Mouse (Mus musculus): Measurements from ENCODE around the gene Fgfr2.

The Fgfr2 gene

DNA sequence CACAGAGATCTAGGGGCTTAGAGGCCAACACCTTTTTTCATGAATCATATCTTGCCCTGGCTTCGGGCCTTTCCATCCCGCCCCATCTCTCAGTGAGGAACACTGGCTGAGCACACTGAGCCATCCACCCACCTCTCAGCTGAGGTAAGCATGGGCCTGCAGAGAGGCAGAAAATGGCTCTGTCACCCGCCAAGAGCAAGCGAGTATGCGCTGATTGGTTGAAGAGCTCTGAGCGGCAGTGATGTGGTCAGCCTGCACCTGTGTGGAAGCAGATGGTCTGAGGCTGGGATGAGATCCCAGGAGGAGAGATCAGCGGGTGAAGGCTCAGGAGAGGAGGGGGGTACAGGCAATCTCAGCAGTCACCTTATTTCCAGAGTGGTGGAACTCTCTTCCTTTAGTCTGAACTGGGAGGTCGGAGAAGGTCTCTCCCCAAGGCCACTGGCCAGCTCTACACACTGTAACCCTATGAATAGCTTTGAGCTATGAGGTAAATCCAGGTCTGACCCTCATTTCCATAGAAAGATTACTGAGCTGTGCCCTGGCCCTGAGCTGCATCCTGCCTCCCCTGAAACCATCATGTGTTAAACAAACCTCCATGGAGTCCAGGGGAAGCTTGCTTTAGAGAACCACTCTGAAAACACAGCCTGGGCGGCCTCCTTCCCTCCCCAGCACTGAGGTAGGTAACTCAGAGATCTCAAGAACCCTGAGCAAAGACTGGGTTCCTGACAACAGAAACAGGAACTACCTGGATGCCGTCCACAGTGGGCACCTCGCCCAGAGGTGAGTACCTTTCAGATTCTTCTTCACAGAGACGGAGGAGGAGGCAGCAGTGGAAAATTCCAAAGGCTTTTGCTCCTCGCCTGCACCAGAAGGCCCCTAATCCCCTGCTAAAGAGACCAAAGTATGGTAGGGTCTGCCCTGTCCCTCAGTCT lies 316.0 kb downstream of the Fgfr2 start:
- no peak for DNase-seq (ENCODE audit: low read depth in 2 of 2, low spot score in 2 of 2)

DNA sequence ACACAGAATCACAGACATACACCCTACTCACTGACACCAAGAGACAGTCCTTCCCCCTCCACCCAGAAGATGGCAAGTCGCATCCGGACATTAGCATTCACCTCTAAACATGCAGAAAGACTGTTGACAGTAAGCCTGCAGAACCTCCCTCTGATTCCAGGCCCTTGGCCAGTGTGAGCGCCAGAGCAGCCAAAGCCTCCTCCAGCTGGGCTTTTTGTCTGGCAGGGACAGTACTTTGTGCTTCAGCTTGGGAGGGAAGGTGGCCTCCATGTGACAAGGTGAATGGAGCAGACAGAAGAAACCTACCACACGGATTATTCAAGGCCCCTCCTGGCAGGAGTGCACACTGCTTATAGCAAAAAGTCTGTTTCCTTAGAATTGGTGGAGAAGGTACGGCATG lies 316.9 kb downstream of the Fgfr2 start:
- no peak for DNase-seq (ENCODE audit: low read depth in 2 of 2, low spot score in 2 of 2)

DNA sequence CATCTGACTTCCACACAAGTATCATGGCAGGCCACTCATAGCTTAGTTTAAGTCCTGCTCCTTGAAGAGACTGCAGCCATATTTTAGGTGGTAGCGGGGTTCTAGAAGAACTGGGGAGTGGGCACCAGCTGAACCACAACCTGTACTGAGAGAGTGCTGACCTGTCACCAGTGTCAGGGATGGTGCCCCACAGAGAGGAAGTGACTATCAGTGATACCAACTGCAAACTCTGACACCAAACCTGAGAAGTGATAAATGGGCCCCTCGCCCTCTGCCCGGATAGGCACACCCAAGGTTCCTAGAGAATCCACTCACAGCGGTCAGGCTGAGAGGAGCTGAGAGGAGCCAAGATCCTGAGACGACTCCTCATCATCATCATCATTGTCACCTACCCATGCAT lies 318.2 kb downstream of the Fgfr2 start:
- no peak for DNase-seq (ENCODE audit: low read depth in 2 of 2, low spot score in 2 of 2)

DNA sequence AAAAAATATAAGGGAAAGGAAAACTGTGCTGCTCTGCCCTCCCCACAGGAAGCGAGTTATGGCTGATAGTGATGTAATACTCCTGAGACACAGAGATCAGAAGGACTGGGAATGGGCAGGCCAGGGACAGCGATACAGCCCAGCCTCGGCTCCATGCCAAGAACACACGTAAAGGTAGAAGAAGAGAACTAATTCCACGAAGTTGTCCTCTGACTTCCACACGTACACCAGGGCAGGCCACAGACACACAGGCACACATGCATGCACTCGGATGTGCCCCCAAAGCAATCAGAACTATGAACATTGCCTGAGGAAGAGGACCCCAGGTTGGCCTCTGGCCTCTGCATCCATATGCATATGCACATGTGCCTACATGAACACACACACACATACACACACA lies 318.7 kb downstream of the Fgfr2 start:
- no peak for DNase-seq (ENCODE audit: low read depth in 2 of 2, low spot score in 2 of 2)

DNA sequence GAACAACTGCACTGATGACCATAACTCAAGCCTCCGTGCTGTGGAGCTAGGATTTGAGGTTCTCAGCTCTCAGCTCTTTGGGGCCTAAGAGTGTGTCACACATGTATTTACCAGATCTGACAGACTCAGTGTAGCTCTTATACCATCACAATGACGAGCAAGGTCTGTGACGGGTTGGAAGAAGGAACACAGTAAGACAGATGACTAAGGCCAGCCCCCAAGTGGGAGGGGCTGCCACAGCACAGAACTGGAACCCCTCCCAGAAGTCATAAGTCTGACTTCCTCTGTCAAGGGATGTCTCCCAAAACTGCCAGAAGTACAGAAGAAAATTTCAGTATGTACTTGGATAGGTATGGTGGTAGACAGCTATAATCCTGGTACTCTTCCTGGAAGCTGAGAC lies 319.2 kb downstream of the Fgfr2 start:
- DNase-seq (ENCODE audit: low read depth in 2 of 2, low spot score in 2 of 2), result peak; percentile 40 to 55

DNA sequence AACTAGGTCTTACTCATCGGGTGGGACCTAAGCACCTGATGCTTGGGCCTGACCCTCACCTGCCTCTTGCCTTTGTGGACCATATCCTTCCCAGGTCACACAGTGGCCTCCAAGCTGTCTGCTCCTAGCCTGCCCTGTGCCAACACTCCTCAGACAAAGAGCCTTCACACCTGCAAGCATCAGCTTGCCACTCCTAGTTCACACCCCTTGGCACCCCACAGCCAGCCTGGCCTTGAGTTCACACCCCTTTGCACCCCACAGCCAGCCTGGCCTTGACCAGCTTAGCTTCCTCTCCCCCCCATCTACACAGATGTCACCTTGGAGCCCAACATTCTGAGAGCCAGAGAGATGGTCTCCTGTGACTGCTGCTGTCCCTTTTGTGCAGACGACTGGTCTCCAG lies 319.8 kb downstream of the Fgfr2 start:
- no peak for DNase-seq (ENCODE audit: low read depth in 2 of 2, low spot score in 2 of 2)

DNA sequence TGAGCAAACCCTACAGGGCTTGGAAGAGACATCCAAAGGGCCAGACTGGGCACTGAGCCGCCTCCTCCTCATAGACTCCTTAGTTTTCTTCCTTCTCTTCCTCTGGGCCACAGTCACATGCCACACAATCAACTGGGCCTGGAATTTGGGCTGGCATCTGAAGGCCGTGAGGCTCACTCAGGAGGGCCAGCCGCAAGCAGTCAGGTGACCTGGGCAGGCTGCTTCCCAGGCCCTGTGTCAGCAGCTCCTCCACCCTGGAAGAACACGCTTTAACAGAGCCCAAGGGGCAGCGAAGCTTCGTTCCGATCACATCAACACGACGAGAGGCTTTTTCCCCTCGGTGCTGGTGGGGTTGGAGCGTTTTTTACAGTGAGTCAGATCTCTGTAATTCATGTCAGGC lies 320.5 kb downstream of the Fgfr2 start:
- no peak for DNase-seq (ENCODE audit: low read depth in 2 of 2, low spot score in 2 of 2)

DNA sequence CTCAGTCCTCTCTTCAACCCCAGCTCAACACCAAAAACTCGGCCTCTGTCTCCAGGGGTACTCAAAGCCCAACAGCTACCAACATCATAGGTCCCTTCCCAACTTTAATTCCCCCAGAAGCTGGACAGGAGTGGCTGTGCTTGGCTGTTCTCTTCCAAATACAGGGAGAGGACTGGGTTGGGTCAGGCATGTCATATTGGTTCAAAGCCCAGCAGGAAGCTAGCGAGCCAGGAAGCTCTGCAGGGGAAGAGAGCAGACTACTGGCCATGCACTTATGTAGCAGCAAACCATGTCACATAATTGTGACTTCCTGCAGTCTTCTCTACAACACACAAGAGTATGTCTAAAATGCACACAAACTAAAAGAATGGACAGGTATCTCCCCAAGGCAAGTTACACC lies 321.1 kb downstream of the Fgfr2 start:
- no peak for DNase-seq (ENCODE audit: low read depth in 2 of 2, low spot score in 2 of 2)

DNA sequence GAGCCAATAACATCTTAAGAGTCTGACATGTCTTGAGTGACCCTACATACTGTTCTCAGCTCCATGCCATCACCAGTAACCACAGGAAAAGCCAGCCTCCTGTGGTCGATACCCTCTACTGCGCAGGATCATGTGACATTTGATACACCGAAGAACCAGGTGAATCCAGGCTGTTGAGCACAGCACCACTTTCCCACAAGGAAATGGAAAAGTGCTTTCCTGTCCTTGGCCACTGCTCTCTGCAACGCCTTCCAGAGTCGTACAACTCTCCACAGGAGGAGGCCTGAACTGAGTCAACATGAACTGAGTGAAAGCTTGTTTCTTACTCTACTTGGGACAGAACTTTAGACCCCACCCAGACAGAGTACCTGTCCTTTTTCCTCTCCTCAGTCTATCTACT lies 321.6 kb downstream of the Fgfr2 start:
- DNase-seq (ENCODE audit: low read depth in 2 of 2, low spot score in 2 of 2), result no peak

DNA sequence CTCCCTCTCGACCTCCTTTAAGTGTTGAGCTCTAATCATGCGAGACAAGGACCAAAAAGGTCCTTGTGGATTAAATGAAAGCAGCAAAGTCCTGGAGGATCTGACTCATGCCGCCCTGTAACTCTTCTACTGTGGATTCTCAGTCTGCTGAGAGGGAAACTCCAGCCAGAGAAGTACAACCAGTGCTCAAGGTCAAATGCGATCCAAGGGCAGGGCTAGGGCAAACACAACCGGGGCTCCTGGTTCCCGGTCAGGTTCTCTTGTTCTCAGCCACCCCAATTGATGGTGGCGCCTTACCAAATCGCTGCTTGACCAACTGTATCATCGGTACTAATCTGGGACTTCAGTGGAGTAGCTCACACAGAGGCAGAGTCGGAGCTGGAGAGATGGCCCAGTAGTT lies 322.3 kb downstream of the Fgfr2 start:
- no peak for DNase-seq (ENCODE audit: low read depth in 2 of 2, low spot score in 2 of 2)

DNA sequence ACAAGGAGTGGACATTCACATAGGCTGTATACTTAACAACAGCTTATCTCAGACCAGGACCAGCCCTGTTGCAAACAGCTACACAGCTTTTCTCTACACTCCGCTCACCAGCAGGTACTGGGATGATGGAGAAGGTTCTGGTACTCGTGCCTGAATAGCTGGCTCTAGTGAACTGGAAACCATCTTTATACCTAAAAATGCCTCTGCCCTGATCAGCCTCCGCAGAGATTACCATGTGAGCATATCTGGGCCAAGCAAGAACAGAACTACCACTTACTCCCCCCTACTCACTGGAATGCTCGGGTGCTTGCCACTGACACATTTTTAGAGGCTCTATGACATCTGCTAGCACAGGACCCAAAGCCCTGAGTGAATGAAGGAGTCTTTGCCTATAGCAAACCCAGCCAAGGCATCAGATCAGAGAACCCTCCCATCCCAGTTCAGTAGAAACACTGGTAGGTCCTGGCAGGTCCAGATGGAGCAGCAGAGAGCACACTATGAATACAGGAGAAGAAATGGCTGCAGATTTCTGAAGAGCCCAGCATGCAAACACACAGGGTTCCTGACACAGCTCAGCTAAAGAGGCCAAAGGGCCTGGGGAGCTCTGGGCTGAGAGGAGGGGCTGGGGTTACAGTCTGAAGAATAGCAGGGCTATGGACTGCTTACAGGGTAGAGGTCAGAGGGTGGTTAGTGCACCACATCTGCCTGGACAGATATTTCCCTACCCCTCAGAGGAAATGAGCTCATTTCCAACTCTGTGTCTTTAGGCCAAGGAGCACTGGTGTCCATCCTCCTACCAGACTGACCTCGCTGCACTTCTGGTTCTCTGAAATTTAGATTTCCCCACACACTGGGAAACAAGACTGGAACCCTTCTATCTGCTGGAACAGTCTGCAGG lies 323.8 kb downstream of the Fgfr2 start:
- DNase-seq (ENCODE audit: low read depth in 2 of 2, low spot score in 2 of 2), result no peak

DNA sequence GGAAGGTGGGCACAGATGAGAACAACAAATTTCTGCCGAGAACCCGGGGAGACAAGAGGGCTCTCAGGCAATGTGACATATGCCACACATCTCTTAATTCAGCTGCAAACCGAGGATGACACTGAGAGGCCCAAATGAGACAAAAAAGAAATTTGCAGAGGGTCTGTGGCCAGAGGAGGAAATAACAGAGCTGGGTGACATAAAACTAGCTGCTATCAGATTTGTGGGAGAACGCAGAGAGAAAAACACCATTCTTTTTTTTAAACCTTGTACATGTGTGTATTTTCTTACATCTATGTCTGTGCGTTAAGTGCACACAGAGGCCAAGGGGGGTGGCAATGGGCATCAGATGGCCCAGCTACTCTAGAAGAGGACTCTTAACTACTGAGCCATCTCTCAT lies 328.0 kb downstream of the Fgfr2 start:
- no peak for DNase-seq (ENCODE audit: low read depth in 2 of 2, low spot score in 2 of 2)

DNA sequence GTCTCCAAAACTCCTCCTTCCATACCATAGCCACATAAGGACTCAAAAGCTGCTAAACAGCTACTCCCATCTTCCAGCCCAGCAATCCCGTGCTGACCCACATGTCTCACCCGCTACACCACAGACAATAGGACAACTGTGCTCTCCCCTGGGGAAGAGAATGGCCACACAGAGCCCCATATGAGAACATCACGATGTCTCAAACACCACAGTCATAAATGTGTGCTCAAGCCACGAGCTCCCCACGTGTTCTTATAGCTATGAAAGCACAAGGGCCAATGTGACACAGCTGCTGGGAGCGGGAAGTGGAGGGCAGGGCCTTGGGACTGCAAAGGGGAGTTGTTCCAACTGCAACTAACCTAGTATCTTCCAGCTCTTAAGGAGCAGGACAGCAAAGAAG lies 329.7 kb downstream of the Fgfr2 start:
- DNase-seq (ENCODE audit: low read depth in 2 of 2, low spot score in 2 of 2), result no peak

DNA sequence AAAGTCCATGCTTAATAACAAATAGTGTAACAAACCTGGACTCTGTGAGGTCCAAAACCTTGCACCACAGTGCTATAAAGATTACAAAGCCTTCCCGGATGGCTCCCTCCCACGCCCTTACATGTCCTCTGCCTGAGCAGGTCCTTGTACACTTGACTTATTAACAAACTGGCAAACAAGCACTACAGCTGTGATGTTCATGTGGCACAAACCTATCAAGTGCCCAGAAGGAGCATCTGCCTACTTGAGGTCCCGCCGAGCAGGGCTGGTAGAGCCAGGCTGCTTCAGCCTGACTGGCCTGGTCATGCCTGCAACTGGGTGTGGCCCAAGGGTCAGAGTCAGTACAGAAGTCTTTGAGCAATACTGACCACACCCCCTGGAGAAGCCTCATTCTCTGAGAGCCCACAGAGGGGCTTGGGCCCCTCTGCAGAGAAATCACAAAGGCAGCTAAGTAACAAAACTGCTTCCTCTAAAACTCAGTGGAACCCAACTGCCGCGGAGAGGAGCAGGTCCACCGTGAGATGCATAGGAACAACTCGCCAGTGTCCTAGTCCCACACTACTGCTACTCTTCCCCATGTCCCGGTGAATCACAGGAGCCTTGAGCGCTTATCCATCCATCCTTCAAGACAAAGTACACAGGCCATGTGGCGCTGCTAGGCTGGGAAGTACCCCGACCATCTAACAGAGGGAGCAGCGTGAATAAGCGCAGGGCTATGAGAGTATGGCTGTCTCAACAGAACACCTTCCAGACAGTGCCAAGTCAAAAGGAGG lies 332.5 kb downstream of the Fgfr2 start:
- no peak for DNase-seq (ENCODE audit: low read depth in 2 of 2, low spot score in 2 of 2)

DNA sequence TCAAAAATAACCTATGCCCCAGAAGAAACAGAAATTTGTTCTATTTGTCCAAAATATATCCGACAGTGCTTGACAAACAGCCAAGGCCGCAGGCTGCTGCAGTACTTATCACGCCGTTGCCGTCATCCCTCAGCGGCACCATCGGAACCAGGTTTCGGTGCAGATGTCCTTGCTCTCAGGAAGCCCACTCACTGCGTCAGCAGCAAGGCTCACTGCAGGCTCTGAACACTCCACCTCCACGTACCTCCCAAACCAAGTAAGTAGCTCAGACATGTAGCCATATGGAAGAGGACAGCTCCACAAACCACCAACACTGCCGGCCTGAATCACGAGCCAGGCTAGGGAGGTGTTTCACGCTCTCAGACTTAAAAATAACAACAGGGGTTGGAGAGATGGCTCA lies 334.3 kb downstream of the Fgfr2 start:
- no peak for DNase-seq (ENCODE audit: low read depth in 2 of 2, low spot score in 2 of 2)

DNA sequence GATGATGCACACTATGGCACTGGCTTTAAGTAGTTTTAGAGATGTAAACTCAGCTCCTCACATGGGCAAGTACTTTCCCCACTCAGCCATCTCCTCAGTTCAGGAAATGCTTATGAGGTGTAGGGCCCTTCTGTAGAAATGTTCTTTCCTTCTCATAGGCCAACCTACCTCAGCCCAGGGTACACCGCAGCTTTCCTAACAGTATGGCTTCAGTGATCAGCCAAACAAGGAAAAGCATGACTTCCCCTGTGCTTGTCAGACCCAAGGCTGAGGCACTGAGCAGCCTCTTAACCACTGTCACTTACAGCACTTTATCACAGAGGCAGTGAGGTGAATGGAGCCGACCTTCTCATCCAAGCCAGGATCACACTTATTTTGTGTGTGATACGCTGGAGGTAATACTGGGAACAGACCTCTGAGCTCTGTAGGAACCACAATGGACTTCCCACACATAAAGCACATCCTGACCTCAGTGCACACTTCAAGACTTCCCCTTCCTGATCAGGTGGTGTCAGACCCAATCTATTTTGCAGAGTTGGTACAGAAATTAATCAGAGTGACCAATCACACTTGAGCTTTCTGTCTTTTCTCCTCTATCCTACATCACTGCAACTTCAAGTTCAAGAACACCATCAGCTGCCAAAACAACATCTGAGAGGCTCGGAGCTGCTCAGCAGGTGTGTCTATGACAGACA lies 335.5 kb downstream of the Fgfr2 start:
- DNase-seq (ENCODE audit: low read depth in 2 of 2, low spot score in 2 of 2), result no peak

DNA sequence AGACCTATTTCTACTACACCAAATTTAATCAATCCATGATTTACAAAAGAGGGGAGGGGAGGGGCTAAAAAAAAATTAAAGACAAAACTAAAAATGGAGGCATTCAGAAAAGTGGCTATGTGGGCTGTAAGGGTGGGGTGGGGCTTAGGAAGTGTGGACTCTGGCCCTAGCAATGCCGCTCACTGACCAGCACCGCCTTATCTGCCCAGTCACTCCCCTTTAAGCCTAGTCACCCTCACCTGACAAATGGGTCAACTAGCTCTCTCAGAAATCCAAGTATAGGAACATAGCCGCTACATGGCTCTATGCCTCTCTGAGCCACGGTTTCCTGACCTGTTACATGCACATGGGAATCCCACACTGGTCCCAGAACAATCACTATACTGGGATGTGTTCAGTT lies 336.1 kb downstream of the Fgfr2 start:
- no peak for DNase-seq (ENCODE audit: low read depth in 2 of 2, low spot score in 2 of 2)

DNA sequence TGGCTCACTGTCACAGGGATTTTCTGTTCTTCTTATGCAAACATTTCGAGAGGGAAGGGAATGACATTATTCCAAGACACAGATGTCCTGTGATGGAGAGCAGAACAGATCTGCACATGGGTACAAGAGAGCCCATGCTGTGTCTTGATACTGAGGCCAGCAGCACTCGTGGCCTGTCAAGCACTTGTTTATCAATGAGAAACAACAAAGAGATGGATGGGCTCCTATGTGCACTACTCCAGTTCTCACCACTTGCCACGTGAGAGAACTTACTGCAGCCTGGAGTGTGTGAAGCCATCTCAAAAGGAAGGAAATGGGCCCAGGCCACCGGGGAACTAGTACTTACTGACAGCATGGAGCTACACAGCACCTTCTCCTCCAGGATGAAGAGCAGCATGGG lies 336.6 kb downstream of the Fgfr2 start:
- no peak for DNase-seq (ENCODE audit: low read depth in 2 of 2, low spot score in 2 of 2)

DNA sequence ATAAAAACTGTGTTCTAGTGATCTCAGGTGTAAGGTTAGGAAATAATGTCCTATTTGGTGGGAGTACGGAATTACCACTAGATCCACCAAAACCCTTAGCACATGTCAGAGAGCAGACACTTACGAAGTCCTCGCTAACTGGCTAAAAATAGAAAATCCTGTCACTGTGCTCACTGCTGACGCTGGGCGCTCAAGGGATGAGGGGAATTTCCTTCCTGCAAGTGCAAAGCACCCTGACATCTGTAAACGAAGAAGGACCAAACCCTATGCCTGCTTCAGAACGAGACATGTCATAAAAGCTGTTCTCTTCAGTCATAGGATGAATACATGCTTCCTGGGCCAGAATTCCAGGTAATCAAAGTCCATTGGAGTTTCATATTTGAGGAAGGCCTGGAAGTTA lies 337.1 kb downstream of the Fgfr2 start:
- no peak for DNase-seq (ENCODE audit: low read depth in 2 of 2, low spot score in 2 of 2)

DNA sequence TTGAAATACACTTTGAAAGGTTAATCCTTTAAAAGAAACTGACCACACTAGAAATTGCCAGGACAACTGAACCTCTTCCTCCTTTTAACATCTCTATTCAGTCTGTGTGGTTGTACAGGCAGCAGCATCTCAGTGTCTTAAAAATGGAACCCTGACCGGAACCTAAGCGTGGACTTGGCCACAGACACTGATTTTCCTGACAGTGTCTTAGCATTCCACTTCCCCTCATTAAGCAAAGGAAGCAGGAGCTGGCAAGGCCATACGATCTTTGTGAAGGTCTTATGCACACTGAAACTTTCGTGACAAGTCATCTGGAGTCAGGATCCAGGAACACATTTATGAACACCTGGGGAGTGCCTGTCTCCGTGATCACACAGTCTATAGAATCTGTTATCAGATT lies 339.0 kb downstream of the Fgfr2 start:
- no peak for DNase-seq (ENCODE audit: low read depth in 2 of 2, low spot score in 2 of 2)

DNA sequence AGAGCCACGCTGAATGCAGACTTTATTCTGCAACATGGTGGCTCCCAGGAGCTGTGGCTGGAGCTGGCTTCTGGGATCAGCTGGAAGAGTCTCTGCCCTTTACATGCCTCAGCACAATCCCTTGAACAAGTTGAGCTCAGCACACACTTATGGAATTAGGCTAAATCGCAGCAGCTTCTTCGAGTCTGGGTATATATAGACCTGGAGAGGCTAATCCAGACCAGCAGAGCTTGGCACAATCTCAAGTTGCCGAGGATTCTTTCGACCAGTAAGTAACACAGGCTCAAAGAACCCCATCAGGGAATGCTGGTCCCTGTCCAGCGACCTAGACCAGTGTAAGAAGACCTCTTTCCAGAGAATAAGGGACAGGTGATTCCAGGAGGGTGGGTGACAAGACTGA lies 341.3 kb downstream of the Fgfr2 start:
- DNase-seq (ENCODE audit: low read depth in 2 of 2, low spot score in 2 of 2), result no peak
